Mouse (Mus musculus): ENCODE results near the gene Pmpca. TPM values are rescaled to one million over a fixed set of nuclear protein-coding genes. Genes with fewer than 3 reads are reported as not detected.

Gene Pmpca
- polyA plus RNA-seq, 1 experiment from 2014 or later = 98.7 TPM

Other genes starting within 250 kb of the Pmpca start
- gene Lhx3, start 181.1 kb upstream of the Pmpca start, polyA plus RNA-seq (2015; fragmentation: Nextera tagmentation; extraction: Ambion mirVana) = 0.12 and 0.15 TPM in 2 replicates
- gene Qsox2, start 151.8 kb upstream of the Pmpca start, polyA plus RNA-seq (2015; fragmentation: Nextera tagmentation; extraction: Ambion mirVana) = 14.6 and 18.3 TPM in 2 replicates
- 0.10 and 0.28 TPM in 2 replicates for gene Ccdc187, start 94.8 kb upstream of the Pmpca start, polyA plus RNA-seq (2015; fragmentation: Nextera tagmentation; extraction: Ambion mirVana)
- gene Gpsm1, start 73.8 kb upstream of the Pmpca start, polyA plus RNA-seq (2015; fragmentation: Nextera tagmentation; extraction: Ambion mirVana) = 54.8 and 57.0 TPM in 2 replicates
- 31.4 and 32.1 TPM in 2 replicates for gene Dnlz, start 37.2 kb upstream of the Pmpca start, polyA plus RNA-seq (2015; fragmentation: Nextera tagmentation; extraction: Ambion mirVana)
- gene Card9, start 28.4 kb upstream of the Pmpca start, polyA plus RNA-seq (2015; fragmentation: Nextera tagmentation; extraction: Ambion mirVana) = 0.81 and 1.3 TPM in 2 replicates
- gene Snapc4, start 8.7 kb upstream of the Pmpca start, polyA plus RNA-seq (2015; fragmentation: Nextera tagmentation; extraction: Ambion mirVana) = 33.9 and 38.9 TPM in 2 replicates
- gene Entr1, start within 50 bp of the Pmpca start, polyA plus RNA-seq (2015; fragmentation: Nextera tagmentation; extraction: Ambion mirVana) = 142 and 153 TPM in 2 replicates
- gene Inpp5e, start 19.9 kb downstream of the Pmpca start, polyA plus RNA-seq (2015; fragmentation: Nextera tagmentation; extraction: Ambion mirVana) = 24.2 and 24.5 TPM in 2 replicates
- gene Sec16a, start 55.9 kb downstream of the Pmpca start, polyA plus RNA-seq (2015; fragmentation: Nextera tagmentation; extraction: Ambion mirVana) = 22.7 and 27.9 TPM in 2 replicates
- gene Notch1, start 127.3 kb downstream of the Pmpca start, polyA plus RNA-seq (2015; fragmentation: Nextera tagmentation; extraction: Ambion mirVana) = 17.3 and 17.8 TPM in 2 replicates
- gene Egfl7, start 190.7 kb downstream of the Pmpca start, polyA plus RNA-seq (2015; fragmentation: Nextera tagmentation; extraction: Ambion mirVana) = 88.5 and 92.7 TPM in 2 replicates
- not detected in 2 replicates for gene Gm20532, start 197.3 kb downstream of the Pmpca start, polyA plus RNA-seq (2015; fragmentation: Nextera tagmentation; extraction: Ambion mirVana)
- 23.4 and 25.2 TPM in 2 replicates for gene Agpat2, start 215.1 kb downstream of the Pmpca start, polyA plus RNA-seq (2015; fragmentation: Nextera tagmentation; extraction: Ambion mirVana)
- gene Fam69b, start 239.1 kb downstream of the Pmpca start, polyA plus RNA-seq (2015; fragmentation: Nextera tagmentation; extraction: Ambion mirVana) = 65.6 and 66.6 TPM in 2 replicates